Mouse (Mus musculus): ENCODE data around the gene Coa5. TPM values are rescaled to one million over a fixed set of nuclear protein-coding genes. Genes with fewer than 3 reads are reported as not detected.

Gene Coa5
- total and polyA plus RNA-seq, 2 experiments from 2014 or later = 37.1 to 45.3 TPM

GRCm38 (mm10) chr1:37393174-37393573, 36.7 kb downstream of the Coa5 start:
- TF ChIP-seq CTCF (IDR thresholded peaks at IDR 0.05; ENCODE audit: low read depth) = no peak
- Histone ChIP-seq H3K9me3 (ENCODE audit: low read length) (no peaks in the 10 kb centered on the region), H3K4me1 (ENCODE audit: insufficient read depth) (no peaks in the 10 kb centered on the region), H3K27ac (ENCODE audit: low read depth, low read length) (no peak overlapping the region), H3K9ac (no peak overlapping the region), H3K27me3 (ENCODE audit: insufficient read depth, low read length) (no peaks in the 10 kb centered on the region), H3K4me3 (ENCODE audit: low read depth, low read length) (no peak overlapping the region), H3K36me3 (ENCODE audit: insufficient read depth) (peaks cover 69% of the 10 kb centered on the region), H3K4me2 (ENCODE audit: low read depth) (no peak overlapping the region)
- no peak for ATAC-seq
- DNase-seq = no peak
- 54% methylated on average over 5 of the region's 5 CpGs for WGBS

- 73% methylated on average over 7 of the region's 7 CpGs for WGBS
- ATAC-seq (no peak), DNase-seq (no peak)
- H3K4me3 ChIP-seq (ENCODE audit: low read depth, low read length) = no peak overlapping the region
- TF ChIP-seq CTCF (IDR thresholded peaks at IDR 0.05; ENCODE audit: low read depth) = no peak
- H3K9me3 ChIP-seq (ENCODE audit: low read length) = no peaks in the 10 kb centered on the region
- H3K4me1 ChIP-seq (ENCODE audit: insufficient read depth) = no peaks in the 10 kb centered on the region
- H3K27ac ChIP-seq (ENCODE audit: low read depth, low read length) = no peak overlapping the region
- no peaks in the 10 kb centered on the region for H3K27me3 ChIP-seq (ENCODE audit: insufficient read depth, low read length)
- no peak overlapping the region for H3K9ac ChIP-seq
- H3K36me3 ChIP-seq (ENCODE audit: insufficient read depth) = peaks cover 48% of the 10 kb centered on the region
- H3K4me2 ChIP-seq (ENCODE audit: low read depth) = no peak overlapping the region
Measured at GRCm38 (mm10) chr1:37386448-37386971, 43.4 kb downstream of the Coa5 start.

GRCm38 (mm10) chr1:37384304-37384703, 45.6 kb downstream of the Coa5 start:
- Histone ChIP-seq H3K27me3 (ENCODE audit: insufficient read depth, low read length) (no peaks in the 10 kb centered on the region), H3K27ac (ENCODE audit: low read depth, low read length) (no peak overlapping the region), H3K9ac (no peak overlapping the region), H3K4me1 (ENCODE audit: insufficient read depth) (no peaks in the 10 kb centered on the region), H3K4me2 (ENCODE audit: low read depth) (no peak overlapping the region), H3K36me3 (ENCODE audit: insufficient read depth) (peaks cover 45% of the 10 kb centered on the region), H3K4me3 (ENCODE audit: low read depth, low read length) (no peak overlapping the region), H3K9me3 (ENCODE audit: low read length) (no peaks in the 10 kb centered on the region)
- ATAC-seq (no peak), DNase-seq (no peak)
- TF ChIP-seq CTCF (IDR thresholded peaks at IDR 0.05; ENCODE audit: low read depth) = no peak
- 92% methylated on average over 3 of the region's 3 CpGs for WGBS

GRCm38 (mm10) chr1:37380913-37381312, 49.0 kb downstream of the Coa5 start:
- no peak for DNase-seq
- no peak for ATAC-seq
- Histone ChIP-seq H3K36me3 (ENCODE audit: insufficient read depth) (peaks cover 51% of the 10 kb centered on the region), H3K27me3 (ENCODE audit: insufficient read depth, low read length) (no peaks in the 10 kb centered on the region), H3K4me3 (ENCODE audit: low read depth, low read length) (no peak overlapping the region), H3K9ac (no peak overlapping the region), H3K4me1 (ENCODE audit: insufficient read depth) (no peaks in the 10 kb centered on the region), H3K9me3 (ENCODE audit: low read length) (no peaks in the 10 kb centered on the region), H3K27ac (ENCODE audit: low read depth, low read length) (no peak overlapping the region), H3K4me2 (ENCODE audit: low read depth) (no peak overlapping the region)
- TF ChIP-seq CTCF (IDR thresholded peaks at IDR 0.05; ENCODE audit: low read depth) = no peak
- 91% methylated on average over 5 of the region's 5 CpGs for WGBS

GRCm38 (mm10) chr1:37379536-37379935, 50.4 kb downstream of the Coa5 start:
- Histone ChIP-seq H3K36me3 (ENCODE audit: insufficient read depth) (peaks cover 63% of the 10 kb centered on the region), H3K4me1 (ENCODE audit: insufficient read depth) (no peaks in the 10 kb centered on the region), H3K27ac (ENCODE audit: low read depth, low read length) (no peak overlapping the region), H3K4me2 (ENCODE audit: low read depth) (no peak overlapping the region), H3K9ac (no peak overlapping the region), H3K4me3 (ENCODE audit: low read depth, low read length) (no peak overlapping the region), H3K27me3 (ENCODE audit: insufficient read depth, low read length) (no peaks in the 10 kb centered on the region), H3K9me3 (ENCODE audit: low read length) (no peaks in the 10 kb centered on the region)
- no peak for DNase-seq
- 76% methylated on average over 4 of the region's 4 CpGs for WGBS
- ATAC-seq = no peak
- no peak for TF ChIP-seq CTCF (IDR thresholded peaks at IDR 0.05; ENCODE audit: low read depth)

- Histone ChIP-seq H3K36me3 (ENCODE audit: insufficient read depth) (peaks cover 68% of the 10 kb centered on the region), H3K4me3 (ENCODE audit: low read depth, low read length) (no peak overlapping the region), H3K27me3 (ENCODE audit: insufficient read depth, low read length) (no peaks in the 10 kb centered on the region), H3K4me1 (ENCODE audit: insufficient read depth) (no peaks in the 10 kb centered on the region), H3K9me3 (ENCODE audit: low read length) (no peaks in the 10 kb centered on the region), H3K9ac (no peak overlapping the region), H3K27ac (ENCODE audit: low read depth, low read length) (no peak overlapping the region), H3K4me2 (ENCODE audit: low read depth) (no peak overlapping the region)
- DNase-seq (no peak), ATAC-seq (no peak)
- TF ChIP-seq CTCF (IDR thresholded peaks at IDR 0.05; ENCODE audit: low read depth) = no peak
- WGBS = 94% methylated on average over 5 of the region's 5 CpGs
Measured at GRCm38 (mm10) chr1:37378095-37378494, 51.8 kb downstream of the Coa5 start.

- Histone ChIP-seq H3K36me3 (ENCODE audit: insufficient read depth) (peaks cover 73% of the 10 kb centered on the region), H3K4me2 (ENCODE audit: low read depth) (no peak overlapping the region), H3K27me3 (ENCODE audit: insufficient read depth, low read length) (no peaks in the 10 kb centered on the region), H3K9ac (no peak overlapping the region), H3K9me3 (ENCODE audit: low read length) (no peaks in the 10 kb centered on the region), H3K4me3 (ENCODE audit: low read depth, low read length) (no peak overlapping the region), H3K4me1 (ENCODE audit: insufficient read depth) (no peaks in the 10 kb centered on the region), H3K27ac (ENCODE audit: low read depth, low read length) (no peak overlapping the region)
- DNase-seq = no peak
- no peak for ATAC-seq
- no peak for TF ChIP-seq CTCF (IDR thresholded peaks at IDR 0.05; ENCODE audit: low read depth)
- 93% methylated on average over 2 of the region's 2 CpGs for WGBS
Measured at GRCm38 (mm10) chr1:37376751-37377150, 53.2 kb downstream of the Coa5 start.
